Mouse (Mus musculus) embryonic fibroblast, embryonic 13.5 days (primary cell): ENCODE data around the gene Gm10065.
"Not testable (repeated sequence)": the region's sequence is repeated elsewhere in the genome, so short reads cannot be mapped to it uniquely, and the experiment has no call there.

Experiments
- CTCF ChIP-seq: IDR thresholded peaks from 2 replicates; pipeline ENCODE4 v1.5.1; 2011; ENCODE audit warnings: mild to moderate bottlenecking, control low read depth, low read length, moderate library complexity, borderline replicate concordance; ENCODE audit not compliant: insufficient read depth
- POLR2A ChIP-seq: IDR thresholded peaks from 2 replicates; pipeline ENCODE4 v1.6.1; 2011; ENCODE audit warnings: low read depth, mild to moderate bottlenecking, control low read depth, low read length, moderate library complexity

DNA sequence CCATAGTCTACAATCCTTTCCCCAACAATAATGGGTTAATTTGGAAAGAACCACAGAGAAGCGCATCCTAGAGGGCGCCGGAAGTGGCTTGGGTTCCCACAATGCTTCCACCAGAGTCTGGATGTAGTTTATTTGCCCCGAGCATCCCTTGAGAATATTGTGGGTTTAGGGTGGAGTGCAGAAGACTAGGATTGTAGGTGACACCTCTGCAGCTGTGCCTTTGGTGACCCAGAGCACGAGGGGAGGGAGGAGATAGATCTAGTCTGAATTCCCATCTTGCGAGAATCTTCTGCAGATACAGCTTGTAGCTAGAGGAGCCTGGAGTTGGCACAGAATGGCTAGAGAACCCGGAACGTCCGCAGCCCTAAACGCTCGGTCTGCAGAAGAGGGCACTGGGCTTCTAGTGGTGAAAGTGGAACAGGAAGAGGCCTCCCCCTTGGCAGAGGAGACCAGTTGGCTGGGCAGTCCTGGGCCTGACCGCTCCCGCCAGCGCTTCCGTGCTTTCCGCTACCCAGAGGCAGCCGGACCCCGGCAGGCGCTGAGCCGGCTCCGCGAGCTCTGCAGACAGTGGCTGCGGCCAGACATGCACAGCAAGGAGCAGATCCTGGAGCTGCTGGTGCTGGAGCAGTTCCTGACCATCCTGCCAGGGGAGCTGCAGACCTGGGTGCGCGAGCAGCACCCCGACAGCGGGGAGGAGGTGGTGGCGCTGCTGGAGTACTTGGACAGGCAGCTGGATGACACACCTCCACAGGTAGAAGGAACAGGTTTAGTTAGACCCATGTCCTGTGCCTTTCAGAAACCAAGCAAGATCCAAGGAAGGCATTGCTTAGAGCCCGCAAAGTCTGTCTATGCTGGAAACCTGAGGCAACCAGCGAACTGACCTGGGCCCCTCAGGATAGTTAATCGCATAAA, at the start of gene Gm10065, which contains the start of gene Zkscan4:
- peak; percentile 54; the same call in 1 of the 2 replicates for TF ChIP-seq POLR2A
- TF ChIP-seq CTCF = not testable (repeated sequence)
